Mouse (Mus musculus) CH12.LX (cell line): Measurements from ENCODE around the gene Ctdspl. TPM values are rescaled to one million over a fixed set of nuclear protein-coding genes. Genes with fewer than 3 reads are reported as not detected.

ENCODE experiments used
- DNase-seq: peaks from one replicate; pipeline ENCODE4 v3.0.0-alpha.2; 2013; ENCODE audit errors: extremely low read depth
- H3K27ac ChIP-seq: 2 replicates; pipeline ENCODE4 v1.5.1; 2012; ENCODE audit warnings: low read depth, mild to moderate bottlenecking, control low read depth, moderate library complexity; ENCODE audit not compliant: insufficient read depth
- H3K27me3 ChIP-seq: replicated peaks from 2 replicates; pipeline ENCODE3; 2012; ENCODE audit warnings: inconsistent platforms
- H3K36me3 ChIP-seq, 2 experiments: replicated peaks in 1 of 2; 2 replicates each; pipeline versions ENCODE3 to v1.6.1; 2012; ENCODE audit warnings: inconsistent platforms in 1 of 2, low read length in 1 of 2, mild to moderate bottlenecking in 1 of 2, mixed read lengths in 1 of 2, moderate library complexity in 1 of 2; ENCODE audit not compliant: control insufficient read depth in 1 of 2, insufficient read depth in 1 of 2
- H3K4me1 ChIP-seq, 2 experiments: 2 replicates each; pipeline ENCODE4 v1.6.1; 2012; ENCODE audit warnings: inconsistent platforms in 1 of 2, moderate library complexity in 1 of 2; ENCODE audit not compliant: insufficient read depth in 2 of 2, control insufficient read depth in 1 of 2
- H3K4me2 ChIP-seq: 2 replicates; pipeline ENCODE4 v1.6.1; 2012; ENCODE audit warnings: low read depth, mild to moderate bottlenecking, control low read depth; ENCODE audit not compliant: poor library complexity, insufficient read depth, severe bottlenecking
- H3K4me3 ChIP-seq, 3 experiments: fragments of 150-350 bp in 1 of 3; sonication (generic) in 1 of 3; replicated peaks in 1 of 3; 2 replicates each; pipeline versions ENCODE3 to v1.5.1; 2011 to 2012; ENCODE audit warnings: low read depth in 2 of 3, low read length in 2 of 3, mild to moderate bottlenecking in 2 of 3, moderate library complexity in 2 of 3, control low read depth in 1 of 3, improper control_type of control experiment in 1 of 3, inconsistent platforms in 1 of 3, mixed read lengths in 1 of 3; ENCODE audit not compliant: poor library complexity in 1 of 3
- H3K79me2 ChIP-seq: replicated peaks from 2 replicates; pipeline ENCODE4 v1.6.1; 2012; ENCODE audit warnings: mild to moderate bottlenecking, moderate library complexity; ENCODE audit not compliant: control insufficient read depth, poor library complexity, insufficient read depth, severe bottlenecking; ENCODE audit errors: extremely low read depth
- H3K9ac ChIP-seq: 2 replicates; pipeline ENCODE4 v1.6.1; 2012; ENCODE audit warnings: low read depth, mild to moderate bottlenecking, control low read depth, moderate library complexity; ENCODE audit not compliant: insufficient read depth
- H3K9me3 ChIP-seq: replicated peaks from 2 replicates; pipeline ENCODE3; 2012; ENCODE audit warnings: low read length, inconsistent platforms, mixed read lengths
- CHD2 ChIP-seq: IDR thresholded peaks from 2 replicates; pipeline ENCODE4 v1.6.1; 2011; ENCODE audit warnings: low read length, improper control_type of control experiment
- E2F4 ChIP-seq: IDR thresholded peaks from 2 replicates; pipeline ENCODE4 v1.6.1; 2011; ENCODE audit warnings: low read depth, low read length, improper control_type of control experiment; ENCODE audit not compliant: insufficient replicate concordance
- JUN ChIP-seq: IDR thresholded peaks from 2 replicates; pipeline ENCODE4 v1.6.1; 2011; ENCODE audit warnings: low read depth, mild to moderate bottlenecking, low read length, improper control_type of control experiment, moderate library complexity; ENCODE audit not compliant: insufficient read depth
- KAT2A ChIP-seq: IDR thresholded peaks from 2 replicates; pipeline ENCODE4 v1.6.1; 2012; ENCODE audit warnings: low read length, improper control_type of control experiment, inconsistent platforms; ENCODE audit not compliant: insufficient replicate concordance
- MAX ChIP-seq: IDR thresholded peaks from 2 replicates; pipeline ENCODE4 v1.6.1; 2011; ENCODE audit warnings: low read length, improper control_type of control experiment
- MAZ ChIP-seq: IDR thresholded peaks from 2 replicates; pipeline ENCODE4 v1.6.1; 2012; ENCODE audit warnings: low read depth, mild to moderate bottlenecking, inconsistent platforms, low read length, improper control_type of control experiment, moderate library complexity
- MEF2A ChIP-seq: IDR thresholded peaks from 2 replicates; pipeline ENCODE4 v1.6.1; 2014; ENCODE audit warnings: low read depth, mild to moderate bottlenecking, inconsistent platforms, low read length, improper control_type of control experiment, borderline replicate concordance
- MYC ChIP-seq: IDR thresholded peaks from 2 replicates; pipeline ENCODE4 v1.6.1; 2011; ENCODE audit warnings: low read depth, mild to moderate bottlenecking, improper control_type of control experiment, low read length
- NRF1 ChIP-seq: IDR thresholded peaks from 2 replicates; pipeline ENCODE4 v1.6.1; 2014; ENCODE audit warnings: low read depth, mild to moderate bottlenecking, inconsistent platforms, low read length, improper control_type of control experiment, moderate library complexity
- PAX5 ChIP-seq: IDR thresholded peaks from 2 replicates; pipeline ENCODE4 v1.6.1; 2012; ENCODE audit warnings: low read length, inconsistent platforms, mixed read lengths
- POLR2A ChIP-seq: IDR thresholded peaks from 2 replicates; pipeline ENCODE4 v1.6.1; 2011; ENCODE audit warnings: low read depth, mild to moderate bottlenecking, improper control_type of control experiment, low read length
- RCOR1 ChIP-seq: conservative IDR thresholded peaks from 2 replicates; pipeline ENCODE4 v1.6.1; 2012; ENCODE audit warnings: low read depth, mild to moderate bottlenecking, inconsistent platforms, low read length, improper control_type of control experiment
- TCF12 ChIP-seq: IDR thresholded peaks from 2 replicates; pipeline ENCODE4 v1.6.1; 2014; ENCODE audit warnings: low read depth, mild to moderate bottlenecking, inconsistent platforms, low read length, improper control_type of control experiment
- USF2 ChIP-seq: conservative IDR thresholded peaks from 2 replicates; pipeline ENCODE4 v1.6.1; 2011; ENCODE audit warnings: low read depth, low read length, improper control_type of control experiment
- ZNF384 ChIP-seq: IDR thresholded peaks from 2 replicates; pipeline ENCODE4 v1.6.1; 2012; ENCODE audit warnings: low read depth, low read length, improper control_type of control experiment, inconsistent platforms
- dilution Hi-C: fragments of 300-500 bp; cut with MboI; formaldehyde crosslinking; loops from 2 replicates; pipeline ENCODE4 v1.14.3; 2020; ENCODE audit warnings: low sequenced_read_pairs; ENCODE audit not compliant: extremely low pct_unique_long_range_greater_than_20kb, extremely low pct_ligation_motif_present
- in situ Hi-C: fragments of 300-500 bp; cut with MboI; formaldehyde crosslinking; loops from 3 replicates; pipeline ENCODE4 v1.14.3; 2019; ENCODE audit warnings: low sequenced_read_pairs, low pct_ligation_motif_present, low pct_unique_long_range_greater_than_20kb, mixed read lengths
- polyA plus RNA-seq: library from polyadenylated mRNA; unstranded; fragments of >175 nt; gene quantifications from 2 replicates; pipeline ENCODE4 v1.2.1, GENCODE M21; 2012; ENCODE audit warnings: low read depth; ENCODE audit not compliant: insufficient read length
- total RNA-seq, 2 experiments: library from RNA; depleted of rRNA; stranded (reverse); fragments of 300-350 nt in 1 of 2; fragments of >200 nt in 1 of 2; gene quantifications; 2 replicates each; pipeline ENCODE4 v1.2.3; 2012 to 2014

Ctdspl gene
- total and polyA plus RNA-seq, 3 experiments = not detected

DNA sequence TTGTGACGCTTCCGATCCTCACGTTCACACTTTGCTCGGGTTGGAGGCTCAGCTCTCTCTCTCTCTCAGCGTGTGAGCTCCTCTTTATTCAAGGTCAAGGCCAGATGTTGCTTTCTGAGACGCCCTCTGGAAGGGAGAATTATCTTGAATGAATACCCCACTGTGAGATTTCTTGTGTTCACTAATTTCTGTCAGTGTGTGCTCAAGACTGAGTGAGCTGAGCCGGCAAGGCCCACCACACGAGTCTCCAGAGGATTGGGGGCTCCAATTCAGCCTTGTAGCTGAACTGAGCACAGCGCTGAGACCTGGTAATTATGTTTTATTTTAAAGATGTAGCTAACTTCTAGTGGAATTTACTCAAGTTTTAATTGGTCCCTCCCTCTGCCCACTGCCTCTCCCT lies 106.3 kb downstream of the Ctdspl start:
- no peak overlapping the region for H3K4me2 ChIP-seq

DNA sequence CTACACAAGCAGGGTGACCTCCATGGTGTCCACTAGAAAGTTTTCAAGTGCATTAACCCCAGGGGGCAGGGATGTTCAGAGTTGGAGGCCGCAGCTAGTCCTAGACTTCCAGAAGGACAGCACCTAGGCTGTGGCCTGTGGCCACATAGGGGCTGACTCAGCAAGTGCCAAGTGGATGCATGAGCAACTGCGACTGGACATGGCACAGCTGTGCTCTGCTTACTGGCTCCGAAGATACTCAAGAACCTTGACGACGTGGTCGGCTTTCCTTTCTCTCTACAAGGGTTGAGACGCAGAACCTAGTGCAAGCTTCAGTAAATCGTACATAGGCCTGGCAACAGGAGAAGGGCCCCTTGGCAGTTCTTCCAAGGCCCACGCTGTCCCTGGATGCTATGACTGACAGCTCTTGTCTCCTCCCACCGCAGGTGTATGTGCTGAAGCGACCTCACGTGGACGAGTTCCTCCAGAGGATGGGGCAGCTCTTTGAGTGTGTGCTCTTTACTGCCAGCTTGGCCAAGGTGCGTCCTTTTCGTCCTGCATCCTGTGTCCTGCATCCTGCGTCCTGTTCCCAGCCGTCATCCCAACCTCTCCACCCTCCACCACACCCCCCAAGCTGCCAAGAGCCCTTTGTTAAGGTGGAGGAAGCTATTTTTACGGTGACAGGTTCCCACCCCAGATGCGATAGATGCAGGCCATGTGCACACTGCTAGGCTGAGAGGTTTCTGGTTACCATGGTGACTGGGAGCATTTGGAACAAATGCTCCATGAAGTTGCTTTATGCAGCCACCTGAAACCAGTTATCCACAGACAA lies 107.1 kb downstream of the Ctdspl start:
- peaks cover 87% of the 10 kb centered on the region for H3K27me3 ChIP-seq
- dilution Hi-C loops = no loop called here
- H3K79me2 ChIP-seq = no peaks in the 10 kb centered on the region
- no peak overlapping the region for H3K4me3 ChIP-seq
- H3K4me2 ChIP-seq = no peak overlapping the region
- in situ Hi-C loops = no loop called here
- no peaks in the 10 kb centered on the region for H3K4me1 ChIP-seq
- no peak for DNase-seq
- no peak overlapping the region for H3K9ac ChIP-seq
- no peaks in the 10 kb centered on the region for H3K9me3 ChIP-seq
- no peaks in the 10 kb centered on the region for H3K36me3 ChIP-seq
- TF ChIP-seq PAX5 = no peak
- TF ChIP-seq JUN = no peak
- TF ChIP-seq POLR2A = no peak
- TF ChIP-seq MAX = no peak
- no peak for TF ChIP-seq RCOR1
- no peak for TF ChIP-seq KAT2A
- TF ChIP-seq E2F4 = no peak
- no peak for TF ChIP-seq CHD2
- no peak for TF ChIP-seq NRF1
- no peak overlapping the region for H3K27ac ChIP-seq

More for the DNA sequence above, 106.3 kb downstream of the Ctdspl start:
- Histone ChIP-seq H3K4me1 (no peaks in the 10 kb centered on the region), H3K4me3 (no peak overlapping the region), H3K27me3 (peaks cover 88% of the 10 kb centered on the region), H3K27ac (no peak overlapping the region), H3K36me3 (no peaks in the 10 kb centered on the region), H3K9me3 (no peaks in the 10 kb centered on the region), H3K79me2 (no peaks in the 10 kb centered on the region), H3K9ac (no peak overlapping the region)
- DNase-seq = no peak
- dilution Hi-C loops (no loop called here), in situ Hi-C loops (no loop called here)
- TF ChIP-seq MYC = no peak
- no peak for TF ChIP-seq JUN
- TF ChIP-seq ZNF384 = no peak
- no peak for TF ChIP-seq MEF2A
- TF ChIP-seq TCF12 = no peak
- TF ChIP-seq MAZ = no peak
- no peak for TF ChIP-seq USF2
- no peak for TF ChIP-seq NRF1
